Mouse (Mus musculus): ENCODE results near the gene Ccdc122. TPM values are rescaled to one million over a fixed set of nuclear protein-coding genes. Genes with fewer than 3 reads are reported as not detected.
A peak's percentile ranks its signal among the peaks of the same experiment; 100 is the strongest.
"Not testable (repeated sequence)": the region's sequence is repeated elsewhere in the genome, so short reads cannot be mapped to it uniquely, and the experiment has no call there.

Ccdc122 gene
- total RNA-seq, 2 experiments from 2014 or later, result 0.73 to 0.88 TPM

- intact Hi-C loops (cut with DNase I; ENCODE audit: low total_unique reads), result no loop called here
- DNase-seq, result no peak
Observed at GRCm38 (mm10) chr14:77081248-77081647, 44.7 kb downstream of the Ccdc122 start.

GRCm38 (mm10) chr14:77100285-77100684, 63.7 kb downstream of the Ccdc122 start:
- intact Hi-C loops (cut with DNase I; ENCODE audit: low total_unique reads), result no loop called here
- DNase-seq, result no peak

GRCm38 (mm10) chr14:77110622-77111021, 74.0 kb downstream of the Ccdc122 start:
- DNase-seq; intact Hi-C loops (cut with DNase I; ENCODE audit: low total_unique reads): not testable (repeated sequence)

GRCm38 (mm10) chr14:77130612-77131011, 94.0 kb downstream of the Ccdc122 start:
- intact Hi-C loops (cut with DNase I; ENCODE audit: low total_unique reads), result no loop called here
- no peak for DNase-seq

GRCm38 (mm10) chr14:77136936-77137335, 100.4 kb downstream of the Ccdc122 start:
- intact Hi-C loops (cut with DNase I; ENCODE audit: low total_unique reads), result no loop called here
- no peak for DNase-seq

- peak; percentile 70 for DNase-seq
- intact Hi-C loops (cut with DNase I; ENCODE audit: low total_unique reads), result loop anchor here (5.0 kb wide), 1 partner anchor 786 kb away; no protein-coding TSS in a partner anchor
Observed at GRCm38 (mm10) chr14:77141324-77142282, 105.0 kb downstream of the Ccdc122 start.

GRCm38 (mm10) chr14:77145103-77145502, 108.5 kb downstream of the Ccdc122 start:
- intact Hi-C loops (cut with DNase I; ENCODE audit: low total_unique reads), result no loop called here
- DNase-seq, result no peak

- intact Hi-C loops (cut with DNase I; ENCODE audit: low total_unique reads), result no loop called here
- no peak for DNase-seq
Observed at GRCm38 (mm10) chr14:77147635-77148034, 111.1 kb downstream of the Ccdc122 start.

- intact Hi-C loops (cut with DNase I; ENCODE audit: low total_unique reads), result no loop called here
Observed at GRCm38 (mm10) chr14:77150556-77150955, 114.0 kb downstream of the Ccdc122 start.

GRCm38 (mm10) chr14:77151431-77151830, 114.9 kb downstream of the Ccdc122 start:
- DNase-seq, result peak; percentile 34
- intact Hi-C loops (cut with DNase I; ENCODE audit: low total_unique reads), result no loop called here

More at GRCm38 (mm10) chr14:77150556-77150955, 114.0 kb downstream of the Ccdc122 start:
- DNase-seq, result no peak

- intact Hi-C loops (cut with DNase I; ENCODE audit: low total_unique reads), result no loop called here
- peak; percentile 76 for DNase-seq
Observed at GRCm38 (mm10) chr14:77156222-77156910, 119.8 kb downstream of the Ccdc122 start, which contains the start of gene Enox1. Gene Enox1 (plus strand): TSS chr14:77156763.

GRCm38 (mm10) chr14:77156911-77157504, 120.4 kb downstream of the Ccdc122 start:
- intact Hi-C loops (cut with DNase I; ENCODE audit: low total_unique reads), result no loop called here
- peak; percentile 22 for DNase-seq

- peak; percentile 84 for DNase-seq
- intact Hi-C loops (cut with DNase I; ENCODE audit: low total_unique reads), result no loop called here
Observed at GRCm38 (mm10) chr14:77157505-77157911, 120.9 kb downstream of the Ccdc122 start.

GRCm38 (mm10) chr14:77159397-77159796, 122.8 kb downstream of the Ccdc122 start:
- intact Hi-C loops (cut with DNase I; ENCODE audit: low total_unique reads), result no loop called here
- DNase-seq, result no peak

Other genes with a start within 250 kb of the Ccdc122 start
- 1 to 10 TPM; 1.2 to 2.1 TPM for gene Lacc1, start 132 bp downstream of the Ccdc122 start, total RNA-seq (2021)
- gene Enox1, start 120.0 kb downstream of the Ccdc122 start, total RNA-seq (2021), result 1 to 10 TPM; 1.6 to 1.8 TPM